Mouse (Mus musculus) gastrocnemius, postnatal 10 days (tissue): ENCODE data around the gene Prr5. TPM values are rescaled to one million over a fixed set of nuclear protein-coding genes. Genes with fewer than 3 reads are reported as not detected.

ENCODE experiments used
- DNase-seq: peaks from one replicate; pipeline ENCODE4 v3.0.0; 2021; ENCODE audit warnings: mixed read lengths
- total RNA-seq, 2 experiments: library from RNA; stranded (reverse); gene quantifications; 2 replicates each; pipeline ENCODE4 v1.2.3; 2021

The Prr5 gene
- total RNA-seq, 2 experiments from 2014 or later, result 12.3 to 12.7 TPM

- DNase-seq, result peak; percentile 98
These were observed 11.4 kb downstream of the Prr5 start for GRCm38 (mm10) chr15:84680545-84681454.

GRCm38 (mm10) chr15:84681455-84682193, 12.2 kb downstream of the Prr5 start:
- DNase-seq, result peak; percentile 75

GRCm38 (mm10) chr15:84682206-84682605, 12.8 kb downstream of the Prr5 start:
- DNase-seq, result no peak

- no peak for DNase-seq
These were observed 13.4 kb downstream of the Prr5 start for GRCm38 (mm10) chr15:84682821-84683220.

- DNase-seq, result no peak
These were observed 15.1 kb downstream of the Prr5 start for GRCm38 (mm10) chr15:84684520-84684919.

GRCm38 (mm10) chr15:84685417-84685816, 16.0 kb downstream of the Prr5 start:
- DNase-seq, result no peak

- no peak for DNase-seq
These were observed 18.5 kb downstream of the Prr5 start for GRCm38 (mm10) chr15:84687904-84688303.

GRCm38 (mm10) chr15:84689356-84689755, 19.9 kb downstream of the Prr5 start:
- DNase-seq, result no peak

- no peak for DNase-seq
These were observed 22.1 kb downstream of the Prr5 start for GRCm38 (mm10) chr15:84691513-84691912.

- no peak for DNase-seq
These were observed 23.2 kb downstream of the Prr5 start for GRCm38 (mm10) chr15:84692645-84693044.

GRCm38 (mm10) chr15:84696021-84696420, 26.6 kb downstream of the Prr5 start:
- no peak for DNase-seq

- DNase-seq, result peak; percentile 75
These were observed 28.2 kb downstream of the Prr5 start for GRCm38 (mm10) chr15:84697611-84698011.

- no peak for DNase-seq
These were observed 28.8 kb downstream of the Prr5 start for GRCm38 (mm10) chr15:84698189-84698588.

- peak; percentile 82 for DNase-seq
These were observed 30.9 kb downstream of the Prr5 start for GRCm38 (mm10) chr15:84700147-84700794.

GRCm38 (mm10) chr15:84701947-84702346, 32.5 kb downstream of the Prr5 start:
- peak; percentile 47 for DNase-seq

GRCm38 (mm10) chr15:84702391-84703345, 33.2 kb downstream of the Prr5 start:
- peak; percentile 34 for DNase-seq

GRCm38 (mm10) chr15:84703992-84704391, 34.6 kb downstream of the Prr5 start:
- DNase-seq, result no peak

- DNase-seq, result no peak
These were observed 36.0 kb downstream of the Prr5 start for GRCm38 (mm10) chr15:84705351-84705901.

- DNase-seq, result no peak
These were observed 37.7 kb downstream of the Prr5 start for GRCm38 (mm10) chr15:84706983-84707619.

GRCm38 (mm10) chr15:84712566-84713405, 43.4 kb downstream of the Prr5 start:
- no peak for DNase-seq
